Mouse (Mus musculus) bone marrow, adult 2 months (tissue): ENCODE measurements at regions not wholly inside any gene's neighbourhood (a gene's known extent, or its start where the extent isn't known, plus 50 kb on each side); places are given as distances from the start of the nearest gene placed in this dataset.

Experiments used
- CTCF ChIP-seq: fragments of 200-500 bp; IDR thresholded peaks from 2 replicates; pipeline ENCODE4 v1.5.1; 2011; ENCODE audit warnings: low read length, control low read depth; ENCODE audit not compliant: control insufficient read depth, insufficient read depth
- POLR2A ChIP-seq: fragments of 200-500 bp; IDR thresholded peaks from 2 replicates; pipeline ENCODE4 v1.6.1; 2011; ENCODE audit warnings: low read depth, mild to moderate bottlenecking, control low read depth, low read length, borderline replicate concordance; ENCODE audit not compliant: control insufficient read depth

GRCm38 (mm10) chr2:148107607-148108115 is 60.9 kb upstream of the Foxa2 start:
- TF ChIP-seq CTCF: no peak
- no peak for TF ChIP-seq POLR2A
